Mouse (Mus musculus): Measurements from ENCODE around the gene Mfap1a. TPM values are rescaled to one million over a fixed set of nuclear protein-coding genes. Genes with fewer than 3 reads are reported as not detected.
"Not testable (repeated sequence)": the region's sequence is repeated elsewhere in the genome, so short reads cannot be mapped to it uniquely, and the experiment has no call there.

The Mfap1a gene
- total RNA-seq, 2 experiments from 2014 or later, result 32.0 to 33.1 TPM

DNA sequence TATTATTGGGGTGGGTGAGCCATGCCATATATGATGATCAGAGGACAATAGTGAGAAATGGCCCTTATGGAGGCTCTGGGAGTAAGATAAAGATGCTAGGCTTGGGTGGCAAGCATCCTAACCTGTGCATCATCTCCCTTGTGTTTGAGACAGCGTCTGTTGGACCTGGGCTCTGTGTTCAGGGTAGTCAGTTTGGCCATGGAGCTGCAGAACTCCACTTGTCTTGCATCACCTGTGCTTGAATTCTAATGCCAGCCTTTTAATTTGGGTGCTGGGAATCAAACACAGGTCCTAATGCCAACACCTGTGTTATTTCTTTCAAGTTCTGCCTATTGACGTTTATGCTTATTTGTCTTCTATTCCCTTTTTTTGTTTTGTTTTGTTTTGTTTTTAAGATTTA is 31.2 kb downstream of the Mfap1a start:
- DNase-seq, result not testable (repeated sequence)

DNA sequence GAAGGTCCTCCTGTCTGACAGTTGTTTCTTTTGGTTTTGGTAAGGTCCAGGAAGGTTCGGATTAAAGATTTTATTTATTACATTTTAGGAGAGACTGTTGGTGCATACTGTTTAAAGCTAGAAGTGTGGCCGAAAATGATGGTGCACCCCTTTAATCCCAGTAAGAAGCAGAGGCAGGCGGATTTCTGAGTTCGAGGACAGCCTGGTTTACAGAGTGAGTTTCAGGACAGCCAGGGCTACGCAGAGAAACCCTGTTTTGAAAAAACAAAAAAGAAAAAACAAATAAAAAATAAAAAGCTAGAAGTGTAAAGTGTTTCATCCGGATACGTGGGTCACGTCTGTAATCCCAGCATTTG is 32.3 kb downstream of the Mfap1a start:
- DNase-seq, result peak in 1 of 2 experiments; percentile 35

DNA sequence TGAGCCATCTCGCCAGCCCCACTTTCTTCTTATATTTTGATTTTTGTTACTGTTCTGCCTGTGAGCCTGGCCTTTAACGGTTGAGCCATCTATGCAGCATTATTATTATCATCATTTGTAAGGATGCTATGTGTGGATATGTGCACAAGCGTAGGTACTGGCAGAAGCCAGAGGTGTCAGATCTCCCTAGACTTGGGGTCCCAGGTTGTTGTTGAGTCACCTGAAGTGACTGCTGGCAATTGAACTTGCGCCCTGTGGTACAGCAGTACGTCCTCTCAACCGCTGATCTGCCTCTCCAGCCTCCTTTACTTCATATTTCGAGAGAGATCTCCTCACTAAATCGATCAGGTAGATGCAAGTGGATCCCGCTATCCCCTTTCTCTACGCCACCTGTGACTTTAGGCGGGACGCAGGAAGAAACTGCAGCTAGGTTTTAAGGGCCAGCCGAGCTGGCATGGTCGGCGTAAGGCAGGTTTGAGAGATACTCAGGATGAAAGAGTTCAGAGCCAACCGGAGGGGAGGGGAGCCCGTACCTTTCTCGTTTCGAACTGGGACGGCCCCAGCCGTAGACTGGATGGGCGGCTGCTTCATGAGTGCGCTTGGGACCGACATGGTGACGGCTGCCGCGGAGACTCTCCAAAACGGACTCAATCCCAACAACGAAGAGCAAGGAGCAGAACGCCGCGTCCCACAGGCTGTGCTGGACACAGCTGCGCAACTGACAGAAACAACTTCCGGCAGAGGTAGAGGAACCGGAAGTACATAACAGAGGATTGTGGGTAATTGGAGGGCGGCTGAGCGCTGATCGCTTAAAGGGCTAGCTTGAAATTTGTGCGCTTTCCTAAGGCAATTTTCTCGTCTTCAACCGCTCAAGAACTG is 32.9 kb downstream of the Mfap1a start, which contains the start of gene Mfap1b:
Gene Mfap1b (minus strand): TSS at position 767 of the 879 bp plus-strand sequence.
- peak; percentile 79 to 82 for DNase-seq

DNA sequence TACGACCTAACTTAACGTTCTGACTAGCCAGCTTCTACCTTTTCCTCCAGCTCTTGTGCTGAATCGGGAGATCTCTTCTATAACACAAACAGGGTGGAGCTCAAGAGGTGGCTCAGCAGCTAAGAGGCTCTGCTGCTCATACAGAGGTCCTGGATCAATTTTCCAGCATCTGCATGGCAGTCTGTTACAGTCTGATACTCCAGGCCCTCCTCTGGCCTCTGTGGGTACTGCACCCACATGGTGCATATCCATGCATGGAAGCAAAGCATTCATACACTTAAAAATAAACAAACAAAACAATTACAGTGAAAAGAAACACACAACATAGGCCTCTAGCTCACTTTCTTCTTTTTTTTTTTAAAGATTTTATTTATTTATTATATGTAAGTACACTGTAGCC is 33.7 kb downstream of the Mfap1a start:
- DNase-seq, result not testable (repeated sequence)

DNA sequence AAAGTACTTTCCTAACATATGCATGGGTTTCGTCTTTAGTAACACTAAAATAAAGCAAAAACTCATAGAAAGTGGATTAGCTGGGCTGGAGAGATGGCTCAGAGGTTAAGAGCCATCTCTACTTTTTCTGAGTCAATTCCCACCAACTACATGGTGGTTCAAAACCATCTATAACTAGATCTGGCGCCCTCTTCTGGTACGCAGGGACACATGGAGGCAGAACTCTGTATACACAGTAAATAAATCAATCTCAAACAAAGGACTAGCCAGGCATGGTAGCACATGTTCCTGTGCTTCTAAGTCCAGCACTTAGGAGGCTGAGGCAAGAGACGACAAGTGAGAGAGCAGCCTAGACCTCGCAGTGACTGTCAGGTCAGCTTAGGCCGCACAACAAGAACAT is 37.5 kb downstream of the Mfap1a start:
- not testable (repeated sequence) for DNase-seq

DNA sequence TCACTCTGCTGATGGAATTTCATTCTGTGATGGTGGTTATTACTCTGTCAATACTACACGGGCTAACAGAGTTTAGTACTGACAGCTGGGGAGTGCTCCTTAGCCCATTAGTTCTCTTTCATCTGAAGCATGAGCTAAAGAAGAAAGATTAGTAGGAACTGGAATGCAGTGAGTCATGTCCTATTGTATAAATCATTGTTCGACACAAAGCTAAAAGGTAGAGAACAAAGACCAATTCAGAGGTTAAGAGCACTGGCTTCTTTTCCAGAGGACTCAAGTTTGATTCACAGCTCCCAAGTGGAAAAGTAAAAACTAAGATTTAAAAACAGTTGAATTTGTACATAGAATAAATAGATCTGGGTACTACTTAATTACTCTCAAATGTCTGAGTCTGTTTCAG is 46.4 kb downstream of the Mfap1a start:
- DNase-seq, result no peak

DNA sequence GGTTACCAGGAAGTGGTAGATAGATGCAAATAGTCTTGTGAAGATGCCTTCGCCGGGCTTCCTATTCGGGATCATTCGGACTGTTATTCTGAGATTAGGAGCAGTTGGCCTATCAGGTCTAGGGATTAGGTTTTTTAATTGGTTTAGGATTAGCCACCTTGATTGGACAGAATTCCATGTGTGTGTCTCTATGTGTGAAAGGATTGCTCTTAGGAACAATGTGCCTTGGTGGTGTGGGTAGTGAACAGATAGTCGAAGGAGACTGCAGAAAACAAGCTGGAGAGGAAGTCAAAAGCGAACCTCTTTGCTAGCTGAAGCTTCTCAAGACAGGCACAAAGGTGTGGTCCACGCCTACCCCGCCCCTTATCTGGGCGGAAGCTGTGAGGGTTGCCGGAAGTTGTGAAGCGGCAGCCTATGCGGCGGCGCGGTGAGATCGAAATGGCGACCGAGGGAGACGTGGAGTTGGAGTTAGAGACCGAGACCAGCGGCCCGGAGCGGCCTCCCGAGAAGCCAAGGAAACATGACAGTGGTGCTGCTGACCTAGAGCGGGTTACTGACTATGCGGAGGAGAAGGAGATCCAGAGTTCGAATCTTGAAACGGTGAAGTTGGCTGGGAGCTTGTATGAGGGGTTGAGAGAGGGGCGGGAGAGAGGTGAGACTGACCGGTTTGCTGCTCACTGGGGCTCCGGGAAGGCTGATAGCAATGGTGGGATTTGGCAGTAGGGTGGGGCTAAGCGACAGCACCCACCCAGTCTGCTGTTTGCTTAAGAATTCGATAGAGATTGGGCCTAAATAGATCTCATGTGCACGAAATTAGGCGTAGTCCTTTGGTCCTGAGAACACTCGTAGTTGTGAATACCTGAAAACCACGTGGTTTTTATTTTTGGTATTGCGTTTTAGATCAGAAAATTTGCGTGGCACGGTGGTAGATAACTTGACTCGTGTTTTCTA is 49.5 kb downstream of the Mfap1a start, which contains the start of gene Serinc4:
Gene Serinc4 (minus strand): TSS at position 90 of the 951 bp plus-strand sequence.
- peak; percentile 90 to 92 for DNase-seq

DNA sequence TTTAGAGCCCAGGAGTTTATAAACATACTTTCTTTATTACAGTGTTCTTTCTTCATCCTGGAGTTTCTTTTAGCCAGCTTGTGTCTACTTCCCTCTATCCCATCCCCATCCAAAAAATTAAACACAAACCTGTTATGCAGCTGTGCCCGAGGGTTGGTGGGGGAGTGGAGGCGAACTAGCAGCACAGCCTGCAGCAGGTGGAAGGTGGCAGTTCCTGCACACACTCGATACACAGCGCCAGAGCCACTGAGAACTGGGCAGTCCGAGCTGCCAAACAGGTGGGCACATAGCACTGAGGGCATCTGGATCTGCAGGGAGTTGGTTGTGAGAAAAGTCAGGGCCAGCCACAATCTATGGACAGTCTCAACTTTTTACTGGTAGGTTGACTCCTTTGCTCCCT is 50.9 kb downstream of the Mfap1a start:
- no peak for DNase-seq

DNA sequence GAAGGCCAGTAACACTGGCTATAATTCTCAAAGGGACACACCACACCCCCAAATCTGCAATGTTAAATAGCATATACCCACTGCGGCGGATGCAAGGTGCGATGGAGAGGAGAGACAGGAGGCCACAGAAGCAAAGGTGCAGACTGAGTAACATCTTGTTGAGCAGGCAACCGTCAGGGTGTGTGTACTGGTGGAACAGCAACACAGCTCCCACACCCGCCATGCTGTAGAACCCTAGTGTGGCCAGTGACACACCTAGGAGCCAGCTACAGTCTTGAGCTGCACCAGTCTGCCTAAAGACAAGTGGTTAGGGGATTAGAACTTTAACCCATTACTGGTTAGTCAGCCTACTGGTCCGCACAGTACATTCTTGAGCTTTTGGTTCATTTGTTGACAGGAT is 52.5 kb downstream of the Mfap1a start:
- no peak for DNase-seq

DNA sequence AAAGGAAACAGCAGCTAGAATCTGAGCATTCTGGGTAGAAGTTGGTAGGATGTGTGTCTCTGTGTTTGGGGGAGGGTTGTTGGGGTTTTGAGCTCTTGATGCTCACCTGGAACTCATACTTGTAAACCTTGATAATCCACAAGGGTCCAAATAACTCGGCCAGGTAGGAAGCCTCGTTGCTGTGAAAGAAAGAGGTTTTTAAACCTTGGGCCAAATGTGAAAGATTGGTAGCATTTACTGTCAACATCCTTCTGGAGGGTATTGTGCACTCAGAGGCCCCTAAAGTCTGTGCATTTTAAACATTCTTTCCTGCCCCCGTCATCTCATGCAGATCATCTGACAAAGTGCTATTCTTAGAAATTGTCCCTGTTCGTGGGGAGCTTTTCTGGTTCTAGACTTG is 53.5 kb downstream of the Mfap1a start, which contains the start of gene Hypk:
Gene Hypk (plus strand): TSS at position 301 of the 400 bp plus-strand sequence.
- no peak for DNase-seq

DNA sequence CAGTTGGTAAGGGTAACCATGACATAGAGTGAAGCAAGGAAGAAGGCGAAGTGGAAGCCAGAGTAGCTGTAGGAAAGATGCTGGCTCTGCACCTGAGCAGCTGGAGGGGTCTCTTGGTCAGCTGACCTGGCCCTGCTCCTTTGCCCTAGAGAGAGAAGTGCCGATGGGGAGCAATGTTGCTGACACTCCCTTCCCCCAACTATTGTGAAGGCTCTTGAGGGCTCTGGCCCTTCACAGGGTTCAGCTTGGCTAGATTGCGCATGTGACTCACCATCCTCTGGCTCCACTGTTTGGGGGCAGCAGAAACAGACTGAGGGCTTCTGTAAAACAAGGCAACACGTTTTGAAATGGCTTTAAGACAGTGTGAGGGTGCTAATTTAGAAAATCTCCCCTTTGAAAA is 54.1 kb downstream of the Mfap1a start:
- no peak for DNase-seq

DNA sequence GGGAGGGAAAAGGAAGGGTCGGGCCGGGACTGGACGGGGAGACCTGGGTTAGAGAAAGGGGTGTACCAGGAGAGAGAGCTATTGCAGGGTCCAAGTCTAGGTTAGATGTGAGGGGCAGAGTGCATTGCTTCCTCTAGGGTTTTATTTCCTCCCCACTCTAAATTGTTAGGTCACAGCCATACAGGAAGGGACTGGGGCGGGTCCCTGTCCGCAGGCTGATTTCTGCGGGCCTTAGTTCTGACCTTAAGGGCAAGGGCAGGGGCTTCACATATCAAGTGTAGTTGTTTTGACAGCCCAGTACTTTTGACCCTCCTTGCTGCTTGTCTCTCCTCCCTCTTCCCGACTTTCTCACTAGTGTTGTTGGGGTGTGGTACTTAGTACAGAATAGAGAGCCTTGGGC is 56.4 kb downstream of the Mfap1a start:
- peak; percentile 21 to 37 for DNase-seq

DNA sequence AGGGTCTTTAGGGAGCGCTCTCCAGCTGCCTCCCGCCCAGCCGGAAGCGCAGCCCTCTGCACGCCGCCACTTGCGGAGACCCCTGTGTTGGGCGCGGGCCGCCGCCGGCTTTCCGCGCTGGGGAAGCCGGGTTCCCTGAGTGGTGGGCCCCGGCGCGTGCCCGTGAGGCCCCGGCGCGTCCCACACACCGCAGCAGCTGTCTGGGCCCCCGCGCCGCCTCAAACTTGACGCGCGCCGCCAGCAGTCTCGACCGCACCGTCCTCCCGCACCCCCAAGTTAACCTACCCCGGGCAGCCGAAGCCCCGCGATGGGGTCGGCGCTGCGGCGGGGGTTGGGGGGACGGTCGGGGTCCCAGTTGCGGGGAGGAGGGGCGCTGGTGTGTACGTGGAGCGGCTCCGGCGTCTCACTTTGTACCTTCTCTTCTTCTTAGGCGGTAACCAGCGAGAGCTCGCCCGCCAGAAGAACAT is 56.9 kb downstream of the Mfap1a start:
- peak; percentile 36 to 53 for DNase-seq

DNA sequence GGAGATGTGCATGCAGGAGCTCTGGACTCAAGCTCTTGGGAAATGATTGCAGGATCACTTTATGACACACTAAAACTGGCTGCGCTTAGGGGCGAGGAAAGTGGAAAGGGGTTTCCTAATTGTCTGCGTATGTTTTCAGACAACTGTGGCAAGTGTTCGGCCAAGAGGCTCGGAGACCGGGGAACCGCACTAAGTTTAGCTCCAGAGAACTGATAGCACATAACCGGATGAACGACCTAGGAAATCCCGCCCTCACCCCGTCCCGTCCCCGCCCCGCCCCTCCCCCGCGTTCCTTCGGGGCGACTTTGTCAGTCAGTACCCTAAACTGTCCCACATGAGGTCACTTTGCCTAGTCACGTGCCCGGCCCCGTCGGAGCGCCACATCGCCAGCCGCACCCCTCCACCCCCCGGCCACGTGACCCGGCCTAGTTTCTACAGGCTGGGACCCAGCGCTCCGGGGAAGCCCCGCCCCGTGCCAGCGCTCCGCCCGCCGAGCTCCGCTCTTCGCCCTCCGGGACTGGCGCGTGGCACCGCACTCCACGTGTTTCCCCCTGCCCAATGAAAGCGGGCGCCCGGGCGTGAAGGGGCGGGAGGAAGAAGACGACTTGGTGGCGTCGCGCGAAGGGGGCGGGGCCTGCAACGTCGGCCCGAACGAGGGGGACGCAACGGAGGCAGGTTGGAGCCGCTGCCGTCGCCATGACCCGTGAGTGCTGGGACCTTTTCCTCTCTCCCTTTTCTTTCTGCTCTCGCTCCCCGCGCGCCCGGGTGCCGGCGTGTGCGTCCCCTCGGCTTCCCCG is 57.5 kb downstream of the Mfap1a start, which contains the start of gene Serf2:
Gene Serf2 (plus strand): TSS at position 457 of the 797 bp plus-strand sequence.
- DNase-seq, result peak; percentile 100

DNA sequence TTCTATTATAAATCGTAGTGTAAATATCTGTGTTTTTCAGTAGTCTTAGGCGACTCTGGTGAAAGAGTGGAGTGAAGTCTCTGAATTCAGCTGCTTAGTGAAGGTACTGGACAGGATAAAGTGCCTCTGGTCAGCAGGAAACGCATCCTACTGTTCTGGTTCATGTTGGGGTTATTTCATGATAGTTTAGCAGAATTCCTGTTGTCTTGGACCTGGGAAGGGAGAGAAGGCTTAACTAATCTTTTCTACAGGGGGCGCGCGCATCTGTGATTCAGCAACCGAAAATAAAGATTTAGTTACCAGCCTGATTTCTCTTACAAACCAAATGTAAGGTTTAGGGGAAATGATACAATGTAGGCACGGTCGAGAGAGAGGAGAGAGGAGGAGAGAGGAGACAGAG is 58.3 kb downstream of the Mfap1a start:
- DNase-seq, result peak; percentile 48 to 58

DNA sequence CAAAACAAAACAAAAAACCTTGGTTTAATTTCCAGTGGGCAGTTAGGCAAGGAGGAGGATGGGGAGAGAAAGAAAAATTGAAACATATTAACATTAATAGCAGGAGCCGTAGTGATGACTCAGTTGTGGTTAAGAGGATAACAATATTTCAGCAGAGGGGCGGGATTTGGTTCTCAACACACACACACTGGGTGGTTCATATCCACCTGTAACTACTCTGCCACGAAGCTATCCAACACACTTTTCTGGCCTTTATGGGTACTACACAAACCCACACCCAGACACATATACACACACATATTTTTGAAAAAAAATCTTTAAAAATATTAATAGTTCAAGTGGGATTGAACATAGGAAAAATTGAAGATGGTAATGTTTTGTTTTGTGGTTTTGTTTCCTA is 59.5 kb downstream of the Mfap1a start:
- DNase-seq, result no peak

DNA sequence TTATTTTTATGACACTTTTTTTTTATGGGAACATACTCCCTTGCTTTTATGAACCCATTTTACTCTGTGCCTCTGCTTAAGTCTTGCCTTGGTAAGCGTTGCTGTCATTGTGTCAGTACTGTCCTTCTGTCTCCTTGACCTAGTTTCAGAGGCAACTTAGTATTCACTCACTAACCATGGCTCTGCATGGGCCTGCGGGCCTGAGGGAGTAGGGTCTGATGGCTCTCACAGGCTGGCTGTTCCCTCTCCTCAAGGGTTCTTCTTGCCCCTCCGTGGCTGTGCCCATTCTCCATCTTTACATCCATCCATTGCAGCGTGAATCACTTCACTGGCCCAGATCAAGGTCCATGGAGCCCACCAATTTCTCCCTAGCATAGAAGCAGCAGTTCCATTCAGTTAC is 60.0 kb downstream of the Mfap1a start:
- no peak for DNase-seq

DNA sequence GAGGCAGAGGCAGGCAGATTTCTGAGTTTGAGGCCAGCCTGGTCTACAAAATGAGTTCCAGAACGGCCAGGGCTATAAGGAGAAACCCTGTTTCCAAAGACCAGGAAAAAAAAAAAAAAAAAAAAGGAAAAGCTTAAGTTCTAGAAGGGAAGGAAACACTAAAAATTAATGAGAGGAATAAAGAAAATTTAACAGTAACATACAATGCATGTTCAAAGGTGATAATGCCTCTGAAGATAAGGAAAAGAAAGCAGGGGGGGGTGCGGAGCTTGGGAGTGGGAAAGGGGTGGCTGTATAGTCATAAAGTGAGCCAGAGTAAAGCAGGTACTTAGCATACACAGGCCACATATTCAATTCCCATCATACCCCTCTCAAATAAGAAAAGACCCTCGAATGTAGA is 61.3 kb downstream of the Mfap1a start:
- no peak for DNase-seq

DNA sequence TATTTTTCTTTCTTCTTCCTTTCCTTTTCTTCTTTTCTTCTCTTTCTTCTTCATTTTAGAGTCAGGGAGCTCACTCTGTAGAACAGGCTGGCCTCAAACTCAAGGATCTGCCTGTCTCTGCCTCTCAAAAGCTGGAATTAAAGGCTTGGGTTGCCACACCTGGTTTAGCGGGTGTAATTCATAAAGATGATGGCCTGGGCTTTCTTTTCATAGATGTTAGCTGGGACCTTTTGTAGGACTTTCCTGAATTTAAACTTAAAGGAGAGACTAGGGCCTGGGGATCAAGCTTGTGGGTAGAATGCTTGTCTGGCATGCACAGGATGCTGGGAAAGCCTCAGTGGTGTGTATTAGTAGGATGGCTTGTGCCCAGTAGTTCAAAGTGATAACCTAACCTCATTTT is 62.3 kb downstream of the Mfap1a start, which contains the start of gene Ell3:
Gene Ell3 (minus strand): TSS at position 101 of the 400 bp plus-strand sequence.
- DNase-seq, result no peak

DNA sequence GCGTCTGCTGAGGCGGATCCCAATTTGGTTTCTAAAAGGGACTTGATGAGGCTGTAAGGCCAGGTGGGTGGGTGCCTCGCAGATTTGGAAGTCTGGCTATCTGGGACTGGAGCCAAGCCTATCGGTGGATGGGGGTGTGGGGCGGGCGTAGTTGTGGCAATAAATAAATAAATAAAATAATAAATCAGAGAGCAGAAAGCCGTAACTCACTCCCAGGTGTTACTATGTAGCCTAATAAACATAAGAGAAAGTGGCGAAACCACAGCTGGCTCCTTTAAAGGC is 63.5 kb downstream of the Mfap1a start:
- no peak for DNase-seq

DNA sequence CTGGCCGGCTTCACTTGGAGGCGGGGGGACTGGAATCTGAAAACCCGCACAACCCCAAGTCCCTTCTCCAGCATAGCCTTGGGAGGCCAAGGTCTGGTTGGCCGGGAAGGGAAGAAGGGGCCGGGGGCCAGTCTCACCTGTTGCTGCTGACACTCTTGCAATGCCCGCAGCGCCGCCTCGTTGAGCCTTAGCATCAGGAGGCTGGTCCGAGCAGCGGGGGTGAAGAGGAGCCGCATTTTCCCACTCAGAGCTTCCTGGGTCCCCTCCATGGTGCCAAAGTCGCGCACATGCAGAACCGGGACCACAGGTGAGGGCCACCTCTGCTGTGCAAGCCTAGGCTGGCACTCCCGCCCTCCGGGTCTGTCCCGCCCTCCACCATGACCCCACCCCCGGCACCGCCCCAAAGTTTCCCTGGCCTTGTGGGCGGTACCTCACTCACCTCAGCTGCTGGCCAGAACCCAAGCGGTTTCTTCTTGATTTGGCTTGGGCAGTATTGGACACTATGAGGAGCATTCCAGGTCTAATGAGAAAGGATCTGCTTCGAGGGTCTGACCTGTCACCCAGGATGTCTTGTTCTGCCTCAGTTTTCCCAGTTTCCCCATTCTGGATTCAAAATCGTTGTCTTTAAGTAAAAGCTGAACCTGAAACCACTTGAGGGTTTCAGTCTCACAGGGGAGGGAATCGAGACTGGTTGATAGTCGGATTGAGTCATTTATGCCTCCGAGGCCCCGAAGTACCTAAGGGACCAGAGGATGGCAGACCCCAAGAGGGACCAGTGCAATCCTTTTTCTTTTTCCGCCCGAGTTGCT is 64.0 kb downstream of the Mfap1a start:
- DNase-seq, result peak; percentile 86 to 91

Data from adrenal gland, postnatal 36 days (tissue).